Mouse (Mus musculus): ENCODE results near the gene Wipi1.

Wipi1 gene

GRCm38 (mm10) chr11:109530030-109530429 is 81.7 kb downstream of the Wipi1 start:
- DNase-seq: no peak

- DNase-seq: no peak
Measured at GRCm38 (mm10) chr11:109525571-109525970, 86.2 kb downstream of the Wipi1 start.

- DNase-seq: no peak
Measured at GRCm38 (mm10) chr11:109524869-109525268, 86.9 kb downstream of the Wipi1 start.

Measured in right cerebral cortex, adult 18-20 months (tissue).